Mouse (Mus musculus): ENCODE measurements around the gene Spata32.
A peak's percentile ranks its signal among the peaks of the same experiment; 100 is the strongest.

Spata32 gene

GRCm38 (mm10) chr11:103173041-103173770, 45.0 kb downstream of the Spata32 start:
- no peak for DNase-seq

GRCm38 (mm10) chr11:103172392-103173040, 45.7 kb downstream of the Spata32 start:
- no peak for DNase-seq

- DNase-seq, result peak; percentile 74
Measured at GRCm38 (mm10) chr11:103171703-103172391, 46.4 kb downstream of the Spata32 start.

GRCm38 (mm10) chr11:103171286-103171620, 47.0 kb downstream of the Spata32 start:
- DNase-seq, result no peak

- peak; percentile 64 for DNase-seq
Measured at GRCm38 (mm10) chr11:103170494-103171285, 47.5 kb downstream of the Spata32 start, which contains the start of gene Fmnl1. Gene Fmnl1 (plus strand): TSS chr11:103171107.

- no peak for DNase-seq
Measured at GRCm38 (mm10) chr11:103170111-103170493, 48.1 kb downstream of the Spata32 start.

GRCm38 (mm10) chr11:103169664-103170063, 48.6 kb downstream of the Spata32 start:
- no peak for DNase-seq

- DNase-seq, result peak; percentile 80
Measured at GRCm38 (mm10) chr11:103168690-103169390, 49.4 kb downstream of the Spata32 start.

- DNase-seq, result no peak
Measured at GRCm38 (mm10) chr11:103164391-103164790, 53.8 kb downstream of the Spata32 start.

GRCm38 (mm10) chr11:103162132-103162531, 56.1 kb downstream of the Spata32 start:
- no peak for DNase-seq

- no peak for DNase-seq
Measured at GRCm38 (mm10) chr11:103161449-103161848, 56.8 kb downstream of the Spata32 start.

GRCm38 (mm10) chr11:103160738-103161137, 57.5 kb downstream of the Spata32 start:
- no peak for DNase-seq

- peak; percentile 97 for DNase-seq
Measured at GRCm38 (mm10) chr11:103158621-103159478, 59.4 kb downstream of the Spata32 start.
